Mouse (Mus musculus) cerebellum, adult 2 months (tissue): ENCODE data around the gene Muc1.

Experiments
- CTCF ChIP-seq: fragments of 200-500 bp; IDR thresholded peaks from 2 replicates; pipeline ENCODE4 v1.5.1; 2011; ENCODE audit warnings: low read depth, mild to moderate bottlenecking, control low read depth, low read length, moderate library complexity, borderline replicate concordance; ENCODE audit not compliant: insufficient read depth
- POLR2A ChIP-seq: fragments of 200-500 bp; IDR thresholded peaks from 2 replicates; pipeline ENCODE4 v1.6.1; 2011; ENCODE audit warnings: low read length, control low read depth, borderline replicate concordance; ENCODE audit not compliant: insufficient read depth

DNA sequence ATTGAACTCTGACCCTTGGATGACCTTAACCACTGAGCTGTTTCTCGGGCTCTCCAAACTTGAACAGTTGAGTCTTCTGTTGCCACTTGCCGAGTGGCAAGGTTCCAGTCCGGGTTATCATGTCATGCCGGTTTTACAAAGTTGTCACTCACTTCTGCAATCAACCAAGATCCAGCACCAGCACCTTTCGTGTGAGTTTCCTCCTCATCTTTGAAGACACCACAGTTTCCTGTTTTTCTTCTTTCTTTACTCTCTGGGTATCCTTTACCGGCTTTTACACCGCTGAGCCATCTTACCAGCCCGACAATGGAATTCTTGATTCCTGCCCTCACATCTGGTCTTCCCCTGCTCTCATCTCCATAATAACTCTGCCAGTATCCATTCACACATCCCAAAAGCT, 38.4 kb upstream of the Muc1 start:
- TF ChIP-seq POLR2A: no peak
- no peak for TF ChIP-seq CTCF
